Mouse (Mus musculus): ENCODE measurements around the gene Pxmp2.

DNA sequence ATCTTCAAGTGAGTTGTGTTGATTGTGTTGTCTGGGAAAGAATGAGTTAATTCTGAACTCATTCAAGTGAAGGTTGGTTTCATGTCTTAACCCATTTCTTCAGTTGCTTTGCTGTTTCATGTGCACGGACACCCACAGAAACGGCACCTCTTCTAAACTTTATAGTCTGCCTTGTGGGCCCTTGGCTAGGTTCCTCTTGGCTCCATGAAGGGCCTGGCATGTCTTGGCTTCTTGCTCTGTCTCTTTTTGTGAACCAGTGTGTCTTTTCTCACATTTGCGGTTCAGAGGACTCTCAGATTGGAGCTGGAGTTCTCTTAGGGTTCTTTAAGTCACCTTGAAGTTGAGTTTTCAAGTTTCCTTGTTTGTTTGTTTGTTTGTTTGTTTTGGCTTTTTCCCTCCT is 60.9 kb downstream of the Pxmp2 start:
- TF ChIP-seq CTCF (IDR thresholded peaks at IDR 0.05; ENCODE audit: borderline replicate concordance, control insufficient read depth, extremely low read depth, insufficient read depth, low read length, poor library complexity) (no peak), POLR2A (IDR thresholded peaks at IDR 0.05; ENCODE audit: control insufficient read depth, extremely low read depth, insufficient read depth, low read length, poor library complexity) (no peak)
